Mouse (Mus musculus) limb, embryonic 10.5 days (tissue): Measurements from ENCODE around the gene Fgf22. TPM values are rescaled to one million over a fixed set of nuclear protein-coding genes. Genes with fewer than 3 reads are reported as not detected.

Source experiments
- DNase-seq: peaks from one replicate; pipeline ENCODE4 v3.0.0-alpha.2; 2017; ENCODE audit warnings: low spot score
- H3K27ac ChIP-seq: fragments of 300-500 bp; sonication (generic); 2 replicates; pipeline ENCODE4 v1.5.1; 2016; ENCODE audit warnings: mild to moderate bottlenecking
- H3K27me3 ChIP-seq: fragments of 300-500 bp; sonication (generic); 2 replicates; pipeline ENCODE4 v1.6.1; 2016; ENCODE audit warnings: low read depth, mild to moderate bottlenecking; ENCODE audit not compliant: poor library complexity, severe bottlenecking
- H3K36me3 ChIP-seq: fragments of 300-500 bp; sonication (generic); 2 replicates; pipeline ENCODE4 v1.6.1; 2016; ENCODE audit warnings: mild to moderate bottlenecking, moderate library complexity
- H3K4me1 ChIP-seq: fragments of 300-500 bp; sonication (generic); 2 replicates; pipeline ENCODE4 v1.6.1; 2016
- H3K4me3 ChIP-seq: fragments of 300-500 bp; sonication (generic); 2 replicates; pipeline ENCODE4 v1.5.1; 2016; ENCODE audit warnings: mild to moderate bottlenecking, moderate library complexity
- H3K9me3 ChIP-seq: fragments of 300-500 bp; sonication (generic); replicated peaks from 2 replicates; pipeline ENCODE4 v1.6.1; 2016; ENCODE audit warnings: mild to moderate bottlenecking
- WGBS: fragments of 180-500 bp; shearing (Covaris S2); methylation state at CpG from one replicate; pipeline ENCODE4 v1.1.7; 2016; 5-methylcytosine and 5-hydroxymethylcytosine counted together
- polyA plus RNA-seq: library from polyadenylated mRNA; unstranded; fragments of >200 nt; fragmentation: Nextera tagmentation; extraction: Ambion mirVana; gene quantifications from 2 replicates; pipeline ENCODE4 v1.2.1, GENCODE M21; 2016

Fgf22 gene
- polyA plus RNA-seq, 1 experiment from 2014 or later, result 0.28 TPM

- H3K27me3 ChIP-seq, result peaks cover 57% of the 10 kb centered on the region
- WGBS, result under 1% methylated on average over 39 of the region's 39 CpGs
- peak within 1 kb of the TSS; percentile 72 for H3K27ac ChIP-seq
- no peaks in the 10 kb centered on the region for H3K36me3 ChIP-seq
- DNase-seq, result peak; percentile 68
- H3K4me1 ChIP-seq, result peaks cover 53% of the 10 kb centered on the region
- peak within 1 kb of the TSS; percentile 56 for H3K4me3 ChIP-seq
- H3K9me3 ChIP-seq, result 0 out of 2 replicates have a peak, but pooled peaks cover 4% of the 10 kb centered on the region
Measured at GRCm38 (mm10) chr10:79777103-79777531, 22.2 kb downstream of the Fgf22 start, which contains the start of gene Fstl3. TSS of gene Fstl3 (plus strand) at chr10:79777272.

- Histone ChIP-seq H3K27ac (no peak overlapping the region), H3K4me3 (peak overlapping the region; percentile 56; the same call in 1 of the 2 replicates), H3K27me3 (peaks cover 66% of the 10 kb centered on the region), H3K9me3 (0 out of 2 replicates have a peak, but pooled peaks cover 4% of the 10 kb centered on the region), H3K36me3 (no peaks in the 10 kb centered on the region), H3K4me1 (peaks cover 53% of the 10 kb centered on the region)
- DNase-seq, result no peak
- 23% methylated on average over 15 of the region's 15 CpGs for WGBS
Measured at GRCm38 (mm10) chr10:79778006-79778405, 23.1 kb downstream of the Fgf22 start.

GRCm38 (mm10) chr10:79779193-79779592 is 24.3 kb downstream of the Fgf22 start:
- DNase-seq, result no peak
- Histone ChIP-seq H3K9me3 (0 out of 2 replicates have a peak, but pooled peaks cover 4% of the 10 kb centered on the region), H3K4me3 (no peak overlapping the region), H3K27me3 (peaks cover 77% of the 10 kb centered on the region), H3K4me1 (peaks cover 53% of the 10 kb centered on the region), H3K27ac (no peak overlapping the region), H3K36me3 (no peaks in the 10 kb centered on the region)
- 16% methylated on average over 2 of the region's 2 CpGs for WGBS

- Histone ChIP-seq H3K4me1 (peaks cover 49% of the 10 kb centered on the region), H3K4me3 (peak overlapping the region; percentile 54), H3K9me3 (0 out of 2 replicates have a peak, but pooled peaks cover 4% of the 10 kb centered on the region), H3K27me3 (peaks cover 85% of the 10 kb centered on the region), H3K27ac (peak overlapping the region; percentile 21; the same call in 1 of the 2 replicates), H3K36me3 (no peaks in the 10 kb centered on the region)
- WGBS, result 1% methylated on average over 55 of the region's 55 CpGs
- DNase-seq, result peak; percentile 98
Measured at GRCm38 (mm10) chr10:79779784-79780663, 25.1 kb downstream of the Fgf22 start.

- no peak for DNase-seq
- Histone ChIP-seq H3K9me3 (no peaks in the 10 kb centered on the region), H3K27me3 (peaks cover 88% of the 10 kb centered on the region), H3K27ac (peak overlapping the region; percentile 21; the same call in 1 of the 2 replicates), H3K4me3 (peak overlapping the region; percentile 54), H3K36me3 (no peaks in the 10 kb centered on the region), H3K4me1 (peaks cover 49% of the 10 kb centered on the region)
- WGBS, result 2% methylated on average over 13 of the region's 13 CpGs
Measured at GRCm38 (mm10) chr10:79780664-79781015, 25.8 kb downstream of the Fgf22 start.

DNA sequence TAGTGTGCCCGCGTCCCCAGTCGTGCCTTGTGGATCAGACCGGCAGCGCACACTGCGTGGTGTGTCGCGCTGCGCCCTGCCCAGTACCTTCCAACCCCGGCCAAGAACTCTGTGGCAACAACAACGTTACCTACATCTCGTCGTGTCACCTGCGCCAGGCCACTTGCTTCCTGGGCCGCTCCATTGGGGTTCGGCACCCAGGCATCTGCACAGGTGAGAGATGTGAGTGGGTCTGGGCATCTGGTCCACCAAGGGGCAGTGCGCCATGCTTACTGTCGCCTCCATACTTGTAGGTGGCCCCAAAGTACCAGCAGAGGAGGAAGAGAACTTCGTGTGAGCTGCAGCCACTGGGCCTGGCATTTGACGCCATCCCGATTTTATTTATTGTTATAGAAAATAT is 26.3 kb downstream of the Fgf22 start:
- Histone ChIP-seq H3K4me3 (peak overlapping the region; percentile 54), H3K27ac (no peak overlapping the region), H3K27me3 (peaks cover 85% of the 10 kb centered on the region), H3K36me3 (no peaks in the 10 kb centered on the region), H3K4me1 (peaks cover 49% of the 10 kb centered on the region), H3K9me3 (no peaks in the 10 kb centered on the region)
- 25% methylated on average over 21 of the region's 21 CpGs for WGBS
- DNase-seq, result no peak

GRCm38 (mm10) chr10:79781956-79782355 is 27.1 kb downstream of the Fgf22 start:
- Histone ChIP-seq H3K4me3 (no peak overlapping the region), H3K9me3 (no peaks in the 10 kb centered on the region), H3K36me3 (no peaks in the 10 kb centered on the region), H3K4me1 (peaks cover 47% of the 10 kb centered on the region), H3K27ac (no peak overlapping the region), H3K27me3 (peaks cover 77% of the 10 kb centered on the region)
- WGBS, result 41% methylated on average over 5 of the region's 5 CpGs
- no peak for DNase-seq

- Histone ChIP-seq H3K36me3 (no peaks in the 10 kb centered on the region), H3K27ac (no peak overlapping the region), H3K4me3 (no peak overlapping the region), H3K9me3 (no peaks in the 10 kb centered on the region), H3K27me3 (peaks cover 66% of the 10 kb centered on the region), H3K4me1 (peaks cover 36% of the 10 kb centered on the region)
- no peak for DNase-seq
- WGBS, result 62% methylated on average over 7 of the region's 7 CpGs
Measured at GRCm38 (mm10) chr10:79783050-79783449, 28.2 kb downstream of the Fgf22 start.

- DNase-seq, result peak; percentile 72
- no peaks in the 10 kb centered on the region for H3K36me3 ChIP-seq
- H3K27me3 ChIP-seq, result peaks cover 55% of the 10 kb centered on the region
- H3K4me3 ChIP-seq, result no peak overlapping the region
- no peaks in the 10 kb centered on the region for H3K9me3 ChIP-seq
- H3K4me1 ChIP-seq, result peaks cover 28% of the 10 kb centered on the region
- WGBS, result 42% methylated on average over 27 of the region's 27 CpGs
- no peak overlapping the region for H3K27ac ChIP-seq
Measured at GRCm38 (mm10) chr10:79783920-79784800, 29.3 kb downstream of the Fgf22 start.

GRCm38 (mm10) chr10:79788386-79789158 is 33.7 kb downstream of the Fgf22 start:
- Histone ChIP-seq H3K27me3 (peaks cover 16% of the 10 kb centered on the region), H3K9me3 (no peaks in the 10 kb centered on the region), H3K36me3 (no peaks in the 10 kb centered on the region), H3K4me1 (peaks cover 5% of the 10 kb centered on the region), H3K27ac (no peak overlapping the region), H3K4me3 (no peak overlapping the region)
- DNase-seq, result peak; percentile 84
- 37% methylated on average over 7 of the region's 7 CpGs for WGBS

GRCm38 (mm10) chr10:79789581-79789980 is 34.7 kb downstream of the Fgf22 start:
- 62% methylated on average over 2 of the region's 2 CpGs for WGBS
- no peak overlapping the region for H3K27ac ChIP-seq
- no peak for DNase-seq
- H3K4me1 ChIP-seq, result peaks cover 14% of the 10 kb centered on the region
- H3K4me3 ChIP-seq, result no peak overlapping the region
- peaks cover 7% of the 10 kb centered on the region for H3K27me3 ChIP-seq
- H3K36me3 ChIP-seq, result no peaks in the 10 kb centered on the region
- no peaks in the 10 kb centered on the region for H3K9me3 ChIP-seq

DNA sequence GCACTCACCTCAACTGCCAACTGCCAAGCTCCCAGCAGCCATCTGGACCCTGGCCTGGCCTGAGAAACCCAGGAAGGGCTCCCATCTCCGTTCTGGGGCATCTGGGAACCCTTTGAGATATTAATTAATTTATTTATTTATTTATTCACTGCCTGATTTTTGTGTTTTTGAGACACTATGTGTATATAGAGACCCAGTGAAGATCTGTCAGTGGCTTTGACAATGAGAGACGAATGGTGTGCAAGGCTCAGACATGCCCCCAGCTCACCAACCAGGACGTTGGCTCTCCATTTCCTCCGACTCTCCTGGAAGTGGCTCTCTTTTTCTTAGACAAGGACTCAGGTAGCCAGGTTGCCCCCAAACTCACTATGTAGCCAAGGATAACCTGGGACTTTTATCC is 36.0 kb downstream of the Fgf22 start, which contains the start of gene Prss57:
Prss57 (minus strand) TSS at position 101 of the 400 bp plus-strand sequence.
- Histone ChIP-seq H3K9me3 (no peaks in the 10 kb centered on the region), H3K4me1 (peaks cover 21% of the 10 kb centered on the region), H3K27me3 (no peaks in the 10 kb centered on the region; the same call in 1 of the 2 replicates), H3K36me3 (peaks cover 3% of the 10 kb centered on the region), H3K27ac (no peak within 1 kb of the TSS), H3K4me3 (no peak within 1 kb of the TSS)
- 83% methylated on average over 4 of the region's 4 CpGs for WGBS
- no peak for DNase-seq
